Mouse (Mus musculus) B cell, adult 67 days (primary cell): ENCODE results near the gene March5. TPM values are rescaled to one million over a fixed set of nuclear protein-coding genes. Genes with fewer than 3 reads are reported as not detected.

Experiments used
- total RNA-seq, 2 experiments: library from RNA; stranded (reverse); gene quantifications; 4 replicates each; pipeline ENCODE4 v1.2.4; 2023

The March5 gene
- 10 to 100 TPM; 59.9 to 60.7 TPM for total RNA-seq

GRCm38 (mm10) chr19:37207303-37208175, at the start of gene March5:
TSS of gene March5 (plus strand) at chr19:37207543.

GRCm38 (mm10) chr19:37208176-37208755, 923 bp downstream of the March5 start, which contains the start of gene Cpeb3:
TSS of gene Cpeb3 (minus strand) at chr19:37208601.

Other genes with a start within 250 kb of the March5 start
- gene Cpeb3, start 1.1 kb downstream of the March5 start, total RNA-seq, result 1 to 10 TPM in 1 of 2 experiments, under 1 TPM in 1; 0.64 to 1.4 TPM
- 10 to 100 TPM; 30.7 to 38.9 TPM for gene Ide, start 130.3 kb downstream of the March5 start, total RNA-seq
- gene Kif11, start 168.9 kb downstream of the March5 start, total RNA-seq, result 1 to 10 TPM; 1.0 to 1.5 TPM
- gene Hhex, start 227.3 kb downstream of the March5 start, total RNA-seq, result 100 to 1,000 TPM; 133 to 166 TPM